Mouse (Mus musculus): Measurements from ENCODE around the gene Snai1.

Gene Snai1

DNA sequence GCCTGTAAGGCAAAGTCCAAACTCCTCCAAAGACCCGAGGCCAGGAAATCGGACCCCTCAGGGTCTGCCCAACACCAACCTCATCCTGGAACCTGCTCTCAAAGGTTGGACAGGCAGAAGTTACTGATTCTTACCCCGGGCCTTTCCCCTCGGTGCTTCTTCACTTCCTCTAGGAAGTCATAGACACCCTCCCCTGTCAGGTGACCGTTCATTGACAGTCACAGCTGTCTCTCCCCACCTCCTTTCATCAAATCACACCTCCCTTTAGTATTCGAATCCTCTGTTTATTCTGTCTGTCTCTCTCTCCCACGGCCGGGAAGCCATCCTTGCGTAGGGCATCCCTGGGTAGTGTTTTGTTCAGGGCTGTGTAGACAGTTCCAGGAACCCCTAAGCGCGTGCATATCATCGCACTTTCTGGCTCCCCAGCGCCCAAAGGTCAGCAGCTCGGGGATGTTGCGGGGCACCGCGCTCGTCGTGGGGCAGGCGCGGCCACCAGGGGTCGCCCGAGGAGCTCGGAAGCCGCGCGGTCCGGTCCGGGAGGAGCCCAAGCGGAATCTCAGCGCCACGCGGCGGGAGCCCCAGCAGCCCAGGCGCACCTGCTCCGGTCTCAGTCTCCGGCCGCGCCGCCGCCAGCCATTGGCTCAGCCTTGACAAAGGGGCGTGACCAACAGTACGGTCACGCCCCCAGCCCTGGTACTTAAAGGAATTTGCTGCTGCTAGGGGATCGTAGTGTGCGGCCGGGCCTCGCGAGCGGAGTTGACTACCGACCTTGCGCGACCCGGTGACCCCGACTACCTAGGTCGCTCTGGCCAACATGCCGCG is at the start of gene Snai1:
Snai1 (plus strand) TSS at position 720 of the 822 bp plus-strand sequence.
- DNase-seq (ENCODE audit: low spot score in 2 of 2): peak; percentile 87 to 94

DNA sequence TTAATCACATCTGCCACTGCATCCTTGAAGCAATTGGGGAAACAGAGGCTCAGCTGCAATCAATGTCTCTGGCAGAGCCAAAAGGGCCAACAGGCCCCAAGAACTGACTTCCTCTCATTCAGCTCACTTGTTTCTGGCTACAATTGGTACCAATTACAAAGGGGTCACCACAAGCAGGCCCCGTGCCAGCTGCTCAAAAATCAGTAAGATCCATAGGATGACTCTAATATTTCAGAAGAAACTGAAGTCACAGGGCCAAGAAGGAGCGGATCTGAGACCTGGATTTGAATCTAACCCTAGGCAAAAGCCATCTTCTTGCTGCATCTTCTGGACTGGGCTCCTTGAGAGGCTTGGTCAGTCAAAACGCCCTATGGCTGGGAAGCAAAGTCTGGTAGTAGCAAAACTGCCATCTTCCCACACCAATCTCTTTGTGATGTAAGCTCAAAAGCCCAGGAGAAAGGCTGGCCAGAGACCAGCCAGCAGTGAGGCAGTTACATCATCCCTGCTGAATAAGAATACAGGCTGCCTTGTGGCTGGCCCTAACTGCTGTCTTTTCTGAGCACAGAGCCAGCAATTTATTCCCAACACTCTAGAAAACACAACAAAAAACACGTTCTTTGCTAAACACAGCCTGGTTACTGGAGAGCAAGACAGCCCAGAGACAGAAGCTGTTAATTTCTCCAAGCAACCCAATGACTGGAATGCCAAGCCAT is 47.0 kb upstream of the Snai1 start:
- DNase-seq (ENCODE audit: low spot score in 2 of 2): no peak

DNA sequence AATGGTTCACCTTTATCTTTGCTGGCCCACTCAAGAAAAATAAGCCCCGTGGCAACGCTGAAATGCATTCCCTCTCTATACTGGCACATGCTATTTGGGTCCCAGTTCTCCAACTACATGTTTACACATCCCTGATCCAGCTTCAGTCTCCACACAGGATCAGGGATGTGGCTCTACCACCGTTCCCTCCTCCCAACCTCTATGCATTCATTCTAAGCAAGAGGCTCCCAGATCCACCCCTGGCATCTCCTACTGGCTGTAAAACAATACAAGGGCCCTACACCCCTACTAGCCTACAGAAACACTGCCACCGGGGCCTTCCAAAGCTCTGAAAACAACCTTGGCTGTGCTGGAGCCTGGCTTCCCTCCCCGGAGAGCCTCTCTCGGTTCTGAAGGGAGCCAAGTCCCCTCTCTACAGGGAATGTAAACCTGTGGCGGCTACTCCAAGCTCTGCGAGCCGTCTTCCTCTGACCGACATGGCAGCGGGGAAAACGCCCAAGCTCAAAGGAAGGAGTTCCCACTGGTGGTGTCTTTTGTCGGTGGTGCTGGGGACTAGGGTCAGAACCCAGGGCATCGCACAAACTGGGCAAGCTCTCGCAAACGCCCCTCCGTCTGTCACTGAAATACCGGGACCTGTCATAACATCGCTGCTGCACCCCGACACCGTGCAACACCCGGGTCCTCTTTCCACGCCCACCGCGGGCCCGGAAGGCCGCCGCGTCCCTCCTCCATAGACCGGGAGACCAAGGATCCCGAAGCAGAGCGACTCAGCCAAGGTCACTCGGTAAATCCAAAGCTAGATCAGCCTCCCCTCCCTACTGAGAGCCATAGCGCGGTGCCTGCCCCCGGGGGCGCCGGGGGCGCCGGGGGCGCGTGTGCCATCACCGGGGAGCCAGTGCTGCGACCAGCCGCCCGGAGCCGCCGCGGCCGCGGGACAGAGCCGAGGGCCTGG is 46.0 kb upstream of the Snai1 start, which contains the start of gene Rnf114:
Rnf114 (plus strand) TSS at position 889 of the 952 bp plus-strand sequence.
- peak; percentile 62 to 83 for DNase-seq (ENCODE audit: low spot score in 2 of 2)

DNA sequence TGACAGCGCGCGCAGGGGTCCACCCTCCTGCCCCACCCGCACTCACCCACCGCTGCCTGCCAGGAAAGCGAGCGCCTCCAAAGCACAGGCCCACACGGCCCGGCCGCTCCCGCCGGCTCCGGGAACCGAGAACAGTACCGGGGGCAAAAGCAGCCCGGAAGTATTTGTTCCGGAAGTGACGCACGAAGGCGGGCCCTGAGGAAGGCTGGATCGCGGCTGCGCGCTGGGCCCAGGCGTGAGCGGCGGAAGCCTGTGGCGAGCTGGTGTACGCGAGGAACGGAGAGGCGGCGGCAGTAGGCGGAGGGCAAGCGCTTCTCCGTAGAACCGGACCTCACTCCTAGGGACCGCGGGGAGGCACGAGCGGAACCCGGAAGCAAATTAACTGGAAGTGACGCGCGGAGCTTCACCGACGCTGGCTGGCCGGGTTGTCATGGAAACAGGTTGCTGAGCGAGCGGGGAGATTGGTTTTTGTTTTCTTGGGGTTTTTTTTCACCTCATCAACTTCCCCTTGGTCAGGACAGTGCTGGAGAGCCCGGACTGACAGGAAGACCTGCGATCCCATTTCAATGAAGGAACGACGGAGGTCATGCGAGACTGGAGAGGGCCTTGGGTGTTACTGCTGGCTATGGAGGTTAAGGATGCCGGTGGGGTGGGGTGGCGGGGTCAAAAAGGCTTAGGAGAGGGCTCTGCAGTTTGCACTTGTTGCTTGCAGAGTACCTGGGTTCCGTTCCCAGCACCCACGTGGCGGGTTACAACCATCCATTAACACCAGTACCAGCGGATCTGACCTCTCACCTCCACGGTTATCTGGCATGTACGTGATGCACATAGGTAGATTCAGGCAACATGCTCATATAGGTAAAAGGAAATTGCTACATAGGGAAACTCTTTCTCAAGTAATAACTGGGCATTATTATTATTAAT is 45.0 kb upstream of the Snai1 start, which contains the start of gene Spata2:
Spata2 (minus strand) TSS at position 175 of the 924 bp plus-strand sequence.
- DNase-seq (ENCODE audit: low spot score in 2 of 2): peak; percentile 92 to 97

DNA sequence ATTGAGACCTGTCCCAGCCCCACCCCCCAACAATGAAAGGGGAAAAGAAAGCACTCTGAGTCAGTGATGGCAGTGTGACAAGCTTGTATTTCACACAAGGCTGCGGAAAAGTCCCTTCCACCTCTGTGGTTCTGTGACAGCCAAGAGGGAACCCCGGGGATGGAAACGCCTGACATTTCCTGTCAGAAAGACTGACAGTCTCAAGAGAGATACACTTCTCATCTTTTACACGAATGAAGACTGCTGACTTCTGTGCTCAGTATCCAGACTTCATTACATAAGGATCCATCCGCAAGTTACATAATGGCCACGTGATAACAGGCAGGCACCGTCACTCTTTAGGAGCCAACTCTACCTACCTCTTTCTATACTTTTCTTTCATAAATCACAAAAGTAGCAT is 41.6 kb upstream of the Snai1 start:
- DNase-seq (ENCODE audit: low spot score in 2 of 2): no peak

DNA sequence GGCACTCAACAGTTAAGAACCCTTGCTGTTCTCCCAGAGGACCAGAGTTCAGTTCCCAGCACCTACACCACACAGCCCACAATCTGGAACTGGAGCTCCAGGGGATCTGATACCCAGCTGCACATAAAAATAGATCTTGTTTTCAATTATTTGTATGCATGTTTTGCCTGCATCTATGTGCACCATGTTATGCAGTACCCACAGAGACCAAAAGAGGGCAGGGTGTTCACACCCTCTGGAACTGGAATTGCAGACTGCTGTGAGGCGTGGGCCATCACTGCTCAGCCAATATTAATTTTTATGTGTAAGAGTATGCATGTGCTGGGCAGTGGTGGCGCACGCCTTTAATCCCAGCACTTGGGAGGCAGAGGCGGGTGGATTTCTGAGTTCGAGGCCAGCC is 40.7 kb upstream of the Snai1 start:
- DNase-seq (ENCODE audit: low spot score in 2 of 2): peak; percentile 68 to 83

DNA sequence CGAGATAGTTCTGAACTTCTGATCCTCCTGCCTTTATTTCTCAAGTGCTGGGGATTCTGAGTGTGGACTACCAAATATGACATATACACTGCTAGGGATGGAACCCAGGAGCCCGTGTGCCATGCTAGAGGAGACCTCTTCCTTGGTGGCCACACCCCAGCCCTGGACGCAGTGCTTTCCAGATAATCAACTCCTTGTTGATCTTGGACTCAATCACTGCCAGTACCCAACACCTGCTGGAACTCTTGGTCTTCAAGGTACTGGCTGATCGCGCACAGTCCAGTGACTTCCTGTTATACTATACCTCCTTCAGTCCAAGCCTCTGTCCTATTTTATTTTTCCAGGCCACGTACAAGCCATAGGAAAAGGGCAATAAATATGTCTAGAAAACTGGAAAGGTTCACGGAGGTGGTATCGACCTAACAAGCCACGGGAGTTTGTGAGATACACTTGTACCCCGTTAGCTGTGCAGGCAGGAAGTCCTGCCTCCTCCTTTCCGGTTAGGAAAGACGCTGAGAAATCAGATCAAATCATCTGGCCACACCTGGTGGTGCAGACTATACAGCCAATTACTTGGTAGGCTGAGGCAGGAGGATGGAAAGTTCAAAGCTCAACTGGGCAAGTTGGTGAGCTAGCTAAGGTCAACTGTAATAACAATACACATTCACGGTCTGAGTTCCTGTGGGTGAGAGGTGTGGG is 35.3 kb upstream of the Snai1 start:
- DNase-seq (ENCODE audit: low spot score in 2 of 2): peak in 1 of 2 experiments; percentile 63

DNA sequence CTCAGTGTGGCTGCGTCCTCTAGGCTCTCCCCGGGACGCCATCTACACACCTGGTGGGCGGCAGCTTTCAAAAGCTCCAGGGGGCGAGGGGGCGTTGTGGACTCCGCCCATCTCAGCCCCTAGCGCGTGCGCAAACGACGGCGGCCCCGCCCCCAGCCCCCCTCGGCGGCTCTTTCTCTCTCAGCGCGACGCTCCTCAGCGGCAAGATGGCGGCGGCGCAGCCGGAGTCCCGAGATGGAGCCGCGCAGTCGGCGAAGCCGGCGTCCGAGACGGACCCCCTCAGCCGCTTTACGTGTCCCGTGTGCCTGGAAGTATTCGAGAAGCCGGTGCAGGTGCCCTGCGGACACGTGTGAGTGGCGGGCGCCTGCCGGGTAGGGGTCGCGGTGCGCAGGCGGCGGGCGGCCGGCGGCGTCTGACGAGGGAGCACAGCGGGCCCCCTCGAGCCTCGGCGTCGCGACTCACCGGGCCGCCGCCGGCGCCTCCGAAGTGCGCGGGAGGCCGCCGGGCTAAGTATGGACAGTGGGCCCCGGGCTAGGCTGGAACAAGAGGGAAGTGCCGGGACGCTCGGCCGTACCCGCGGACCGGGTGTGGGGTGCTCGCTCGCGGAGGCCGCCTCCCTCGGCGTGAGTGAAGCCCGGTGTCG is 34.6 kb upstream of the Snai1 start:
- DNase-seq (ENCODE audit: low spot score in 2 of 2): peak; percentile 87 to 95

DNA sequence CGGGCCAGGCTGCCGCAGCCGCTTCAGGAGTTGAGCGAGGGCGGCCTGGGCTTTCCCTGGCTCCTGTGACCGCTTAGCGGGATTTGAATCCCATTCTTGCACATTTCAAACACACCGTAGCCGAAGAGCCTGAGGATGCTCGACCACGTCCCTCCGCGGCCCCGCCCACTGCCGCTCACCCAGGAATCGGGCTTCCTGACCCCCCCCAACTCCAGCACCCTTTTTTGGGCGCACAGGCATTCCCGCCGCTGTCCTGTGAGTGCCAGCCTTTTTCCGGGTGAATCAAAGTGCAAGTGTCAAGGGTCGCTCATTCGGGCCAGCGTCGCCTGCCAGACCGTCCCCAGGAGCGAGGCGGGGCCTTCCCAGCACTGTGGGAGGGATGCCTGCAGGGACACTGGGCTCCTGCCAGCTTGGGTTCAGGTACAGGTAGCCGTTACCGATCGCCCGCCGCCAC is 34.1 kb upstream of the Snai1 start:
- DNase-seq (ENCODE audit: low spot score in 2 of 2): peak; percentile 49 to 80

DNA sequence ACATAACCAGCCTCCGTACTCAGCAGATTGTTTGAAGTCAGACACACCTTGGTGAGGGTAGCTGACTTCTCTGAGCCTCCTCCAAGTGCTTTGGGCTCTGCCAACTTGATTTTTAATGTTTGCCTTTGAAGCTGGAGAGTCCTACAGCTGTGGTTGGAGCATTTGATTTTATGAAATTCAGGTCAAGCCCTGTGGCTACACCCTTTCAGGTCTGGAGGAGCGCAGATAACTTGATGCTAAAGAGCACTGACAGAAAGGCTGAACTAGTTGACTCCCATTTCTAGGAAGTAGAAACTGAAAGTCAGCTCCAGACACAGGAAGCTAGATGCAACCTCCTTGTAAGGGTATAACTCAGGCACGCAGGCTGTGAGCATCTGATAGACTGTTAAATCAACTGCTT is 32.9 kb upstream of the Snai1 start:
- DNase-seq (ENCODE audit: low spot score in 2 of 2): peak in 1 of 2 experiments; percentile 31

DNA sequence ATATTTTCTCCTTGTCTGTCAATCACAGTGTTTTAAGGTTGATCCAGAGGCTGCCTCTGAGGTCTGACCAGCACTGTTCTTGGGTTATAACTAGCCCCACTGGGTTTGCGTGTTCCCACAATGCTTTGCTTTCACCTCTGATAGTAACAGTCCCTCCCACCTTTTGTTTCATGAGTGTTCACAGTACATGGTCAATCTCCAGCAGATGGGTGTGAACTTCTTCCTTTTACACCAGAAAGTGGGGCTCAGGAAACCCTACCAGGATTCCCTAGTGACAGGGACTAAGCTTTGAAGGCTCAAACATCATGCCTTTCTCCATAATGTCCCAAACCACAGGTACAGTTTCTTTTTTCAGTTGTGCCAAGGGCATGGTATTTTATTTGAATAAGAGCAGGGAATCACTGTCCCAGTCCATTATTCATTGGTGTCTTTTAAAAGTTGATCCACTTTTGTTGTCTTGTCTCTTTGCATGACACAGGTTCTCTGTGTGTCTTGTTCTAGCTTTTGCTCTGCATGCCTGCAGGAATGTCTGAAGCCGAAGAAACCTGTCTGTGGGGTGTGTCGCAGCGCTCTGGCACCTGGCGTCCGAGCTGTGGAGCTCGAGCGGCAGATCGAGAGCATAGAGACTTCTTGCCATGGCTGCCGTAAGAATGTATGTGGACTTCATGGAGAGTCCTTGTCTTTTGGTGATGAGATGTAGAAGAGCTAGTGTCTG is 31.3 kb upstream of the Snai1 start:
- no peak for DNase-seq (ENCODE audit: low spot score in 2 of 2)

DNA sequence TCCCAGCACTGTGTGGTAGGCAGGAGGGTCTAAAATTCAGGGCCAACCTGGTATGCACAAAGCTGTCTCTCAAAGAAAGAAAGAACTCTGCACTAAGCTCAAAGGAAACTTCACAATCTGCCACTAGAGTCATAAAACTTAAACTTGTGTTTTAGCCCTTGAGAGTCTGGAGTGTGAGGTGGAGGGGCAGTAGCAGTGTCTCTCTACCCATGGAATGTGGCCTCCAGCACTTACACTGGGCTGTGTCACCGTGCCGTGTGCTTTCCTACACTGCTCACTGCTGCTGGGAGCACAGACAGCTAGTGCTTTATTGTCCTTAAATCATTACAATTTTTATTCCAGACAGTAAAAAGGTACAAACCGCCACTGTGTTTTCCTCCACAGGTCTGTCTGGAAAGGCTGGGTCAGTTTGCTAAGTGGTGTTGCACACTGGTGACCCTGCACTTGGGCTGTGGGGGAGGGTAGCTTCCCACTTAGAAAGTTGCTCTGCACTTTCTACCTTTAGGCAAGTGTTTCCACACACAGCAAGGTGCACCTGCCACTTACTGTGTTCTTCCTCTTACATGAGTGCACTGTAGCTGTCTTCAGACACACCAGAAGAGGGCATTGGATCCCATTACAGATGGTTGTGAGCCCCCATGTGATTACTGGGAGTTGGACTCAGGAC is 30.1 kb upstream of the Snai1 start:
- DNase-seq (ENCODE audit: low spot score in 2 of 2): no peak

DNA sequence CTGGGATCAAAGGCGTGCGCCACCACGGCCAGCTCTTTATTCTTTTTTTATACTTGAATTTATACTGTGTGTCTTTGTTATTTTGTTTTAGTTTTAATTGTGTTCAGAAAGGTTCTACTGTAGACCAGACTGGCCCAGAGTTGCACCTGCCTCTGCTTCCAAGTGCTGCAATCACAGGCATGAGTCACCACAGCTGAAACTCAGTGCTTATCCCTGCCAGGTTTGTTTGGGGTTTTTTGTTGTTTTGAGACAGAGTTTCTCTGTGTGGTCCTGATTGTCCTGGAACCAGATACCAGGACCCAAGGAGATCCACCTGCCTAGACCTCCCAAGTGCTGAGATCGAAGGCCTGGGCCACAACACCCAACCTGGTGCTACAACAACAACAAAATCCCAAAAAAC is 29.4 kb upstream of the Snai1 start:
- DNase-seq (ENCODE audit: low spot score in 2 of 2): no peak

DNA sequence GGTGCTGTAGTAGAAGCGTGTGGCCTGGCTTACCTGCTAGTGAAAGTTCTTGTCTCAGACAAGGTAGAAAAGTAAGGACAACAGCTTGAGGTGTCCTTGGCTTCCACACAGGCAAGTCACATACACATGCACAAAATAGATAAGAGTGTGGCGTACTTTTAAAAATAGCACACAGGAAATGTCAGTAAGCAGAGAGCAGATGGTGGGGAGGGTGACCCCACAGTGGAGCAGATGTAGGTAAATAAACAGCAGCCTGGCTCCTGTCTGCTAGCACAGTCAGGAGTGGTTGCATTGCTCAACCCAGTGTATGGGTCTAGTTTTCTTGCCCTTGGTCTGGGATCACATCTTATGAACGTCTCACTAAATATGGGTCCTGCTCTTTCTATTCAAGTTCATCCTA is 27.5 kb upstream of the Snai1 start:
- DNase-seq (ENCODE audit: low spot score in 2 of 2): no peak

DNA sequence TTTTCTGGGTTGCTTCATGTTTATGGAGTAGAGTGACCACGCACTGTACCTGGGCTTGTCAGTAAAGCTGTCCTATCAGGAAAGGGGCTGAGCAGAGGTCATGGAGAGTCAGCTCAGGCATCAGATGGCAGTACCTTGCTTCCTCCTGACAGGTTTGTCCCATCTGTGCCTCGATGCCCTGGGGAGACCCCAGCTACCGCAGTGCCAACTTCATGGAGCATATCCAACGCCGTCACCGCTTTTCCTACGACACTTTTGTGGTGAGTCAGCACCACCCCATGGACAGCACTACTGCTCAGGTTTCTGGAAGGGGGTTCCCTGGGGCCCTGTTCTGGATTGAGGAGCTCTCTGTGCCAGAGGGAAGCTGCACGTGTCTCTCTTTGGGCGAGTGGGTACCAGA is 25.6 kb upstream of the Snai1 start:
- no peak for DNase-seq (ENCODE audit: low spot score in 2 of 2)

DNA sequence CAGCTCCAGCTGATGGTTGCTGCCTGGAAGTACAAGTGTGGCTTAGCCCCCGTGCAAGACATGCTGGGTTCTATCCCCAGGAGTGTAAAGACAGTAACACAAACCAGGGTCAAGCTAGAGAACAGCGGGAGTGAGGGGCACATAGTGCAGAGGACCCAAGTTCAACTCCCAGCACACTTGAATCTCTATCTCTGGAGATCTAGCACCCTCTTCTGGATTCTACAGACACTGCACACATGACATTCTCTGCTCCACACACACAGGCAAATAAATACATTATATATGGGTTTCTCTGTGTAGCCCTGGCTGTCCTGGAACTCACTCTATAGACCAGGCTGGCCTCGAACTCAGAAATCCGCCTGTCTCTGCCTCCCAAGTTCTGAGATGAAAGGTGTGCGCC is 25.0 kb upstream of the Snai1 start:
- DNase-seq (ENCODE audit: low spot score in 2 of 2): no peak

DNA sequence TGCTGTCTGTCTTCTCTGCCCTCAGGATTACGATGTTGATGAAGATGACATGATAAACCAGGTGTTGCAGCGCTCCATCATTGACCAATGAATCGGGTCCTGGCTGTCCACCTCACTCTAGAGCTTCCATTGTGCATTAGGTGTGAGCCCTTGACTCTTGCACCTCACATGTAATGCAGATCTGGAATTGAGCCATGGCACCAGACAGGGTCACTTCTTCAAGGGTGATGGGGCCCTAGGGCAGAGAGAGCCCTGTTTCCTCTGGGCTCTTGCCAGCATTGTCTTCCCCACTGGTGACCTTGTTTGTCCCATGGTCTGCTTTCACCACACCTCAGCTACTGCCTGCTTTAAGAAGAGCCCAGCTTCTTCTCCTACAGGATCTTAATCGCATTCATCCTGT is 23.4 kb upstream of the Snai1 start:
- no peak for DNase-seq (ENCODE audit: low spot score in 2 of 2)

DNA sequence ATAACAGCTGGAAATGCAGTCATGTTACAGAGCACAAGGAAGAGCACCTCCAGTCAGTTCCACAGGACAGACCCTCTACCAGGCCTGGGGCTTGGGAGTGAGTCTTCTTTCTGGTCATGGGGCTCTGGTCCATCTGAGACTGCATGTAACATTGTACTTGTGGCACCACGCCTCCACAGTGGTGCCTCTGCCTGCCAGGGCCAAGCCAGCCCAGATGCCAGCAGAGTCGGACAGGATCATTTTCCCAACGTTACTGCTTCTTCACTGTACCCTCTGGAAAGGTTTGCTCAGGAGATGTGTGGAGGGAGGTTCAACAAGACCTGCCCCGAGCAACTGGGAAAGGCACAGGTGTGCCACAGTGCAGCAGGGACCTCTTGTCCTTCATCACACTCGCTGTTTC is 22.3 kb upstream of the Snai1 start:
- DNase-seq (ENCODE audit: low spot score in 2 of 2): no peak

Measured in spleen, postnatal 4 days (tissue).